Mouse (Mus musculus): ENCODE data around the gene Pgap3. TPM values are rescaled to one million over a fixed set of nuclear protein-coding genes. Genes with fewer than 3 reads are reported as not detected.
A peak's percentile ranks its signal among the peaks of the same experiment; 100 is the strongest.

Pgap3 gene
- polyA plus RNA-seq, 1 experiment = 13.2 TPM

DNA sequence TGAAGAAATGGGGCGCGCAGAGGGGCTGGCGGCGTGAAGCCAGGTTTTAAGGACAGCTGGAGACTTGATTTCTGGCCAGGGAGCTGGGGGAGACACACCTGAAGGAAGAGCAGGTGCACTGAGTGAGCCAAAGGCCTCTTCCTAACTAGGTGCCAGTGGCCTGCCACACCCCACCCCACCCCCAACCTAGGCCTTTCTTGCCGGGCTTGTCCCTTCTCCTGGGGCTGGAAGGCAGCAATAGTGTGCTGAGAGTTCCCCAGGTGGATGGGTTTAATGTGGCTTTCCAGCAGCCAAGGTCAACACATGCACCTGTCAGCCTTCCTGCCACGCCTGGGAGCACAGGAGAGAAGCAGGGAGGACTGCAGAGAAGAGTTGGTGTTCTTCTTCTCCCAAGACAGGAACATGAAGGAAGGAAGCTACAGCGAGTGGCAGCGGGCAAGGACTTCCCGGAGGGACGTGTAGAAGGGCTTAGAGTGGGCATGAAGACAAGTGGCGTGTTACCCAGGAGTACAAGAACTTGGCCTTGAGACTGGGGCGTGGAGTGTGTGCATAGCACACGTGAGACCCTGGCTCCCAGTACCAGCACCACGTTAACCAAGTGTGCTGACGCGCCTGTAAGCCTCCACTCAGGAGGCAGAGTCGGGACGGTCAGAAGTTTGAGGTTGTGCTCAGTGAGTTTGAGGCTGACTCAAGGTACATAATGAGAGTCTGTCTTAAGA lies 47.9 kb downstream of the Pgap3 start:
- peaks cover 6% of the 10 kb centered on the region for H3K4me1 ChIP-seq (ENCODE audit: control insufficient read depth, insufficient read depth, low read length)
- DNase-seq = no peak
- no peak overlapping the region for H3K4me3 ChIP-seq (replicated peaks; ENCODE audit: insufficient read depth, low read depth, low read length)
- no peaks in the 10 kb centered on the region for H3K27me3 ChIP-seq (ENCODE audit: control insufficient read depth, insufficient read depth, low read length)
- WGBS = 75% methylated on average over 18 of the region's 18 CpGs
- TF ChIP-seq POLR2A (IDR thresholded peaks at IDR 0.05; ENCODE audit: borderline replicate concordance, insufficient read depth, low read length) (no peak), CTCF (IDR thresholded peaks at IDR 0.05; ENCODE audit: borderline replicate concordance, insufficient read depth, low read depth, low read length) (no peak)
- no peak overlapping the region for H3K27ac ChIP-seq (ENCODE audit: insufficient read depth, low read length)

- DNase-seq = no peak
- TF ChIP-seq POLR2A (IDR thresholded peaks at IDR 0.05; ENCODE audit: borderline replicate concordance, insufficient read depth, low read length) (no peak), CTCF (IDR thresholded peaks at IDR 0.05; ENCODE audit: borderline replicate concordance, insufficient read depth, low read depth, low read length) (no peak)
- WGBS = 26% methylated on average over 9 of the region's 9 CpGs
- peak overlapping the region; percentile 81 for H3K4me3 ChIP-seq (replicated peaks; ENCODE audit: insufficient read depth, low read depth, low read length)
- H3K27ac ChIP-seq (ENCODE audit: insufficient read depth, low read length) = no peak overlapping the region
- H3K27me3 ChIP-seq (ENCODE audit: control insufficient read depth, insufficient read depth, low read length) = no peaks in the 10 kb centered on the region
- peaks cover 14% of the 10 kb centered on the region for H3K4me1 ChIP-seq (ENCODE audit: control insufficient read depth, insufficient read depth, low read length)
These were observed 51.0 kb downstream of the Pgap3 start for GRCm38 (mm10) chr11:98349308-98349707.

- TF ChIP-seq CTCF (IDR thresholded peaks at IDR 0.05; ENCODE audit: borderline replicate concordance, insufficient read depth, low read depth, low read length) = no peak
- TF ChIP-seq POLR2A (IDR thresholded peaks at IDR 0.05; ENCODE audit: borderline replicate concordance, insufficient read depth, low read length) = no peak
- DNase-seq = peak; percentile 82 to 83
- H3K27me3 ChIP-seq (ENCODE audit: control insufficient read depth, insufficient read depth, low read length) = no peaks in the 10 kb centered on the region
- H3K4me1 ChIP-seq (ENCODE audit: control insufficient read depth, insufficient read depth, low read length) = peaks cover 14% of the 10 kb centered on the region
- under 1% methylated on average over 55 of the region's 55 CpGs for WGBS
- peak within 1 kb of the TSS; percentile 81 for H3K4me3 ChIP-seq (replicated peaks; ENCODE audit: insufficient read depth, low read depth, low read length)
- H3K27ac ChIP-seq (ENCODE audit: insufficient read depth, low read length) = peak within 1 kb of the TSS; percentile 22
These were observed 52.0 kb downstream of the Pgap3 start, which contains the start of gene Ppp1r1b for GRCm38 (mm10) chr11:98348083-98348961. Ppp1r1b (plus strand) TSS chr11:98348404.

DNA sequence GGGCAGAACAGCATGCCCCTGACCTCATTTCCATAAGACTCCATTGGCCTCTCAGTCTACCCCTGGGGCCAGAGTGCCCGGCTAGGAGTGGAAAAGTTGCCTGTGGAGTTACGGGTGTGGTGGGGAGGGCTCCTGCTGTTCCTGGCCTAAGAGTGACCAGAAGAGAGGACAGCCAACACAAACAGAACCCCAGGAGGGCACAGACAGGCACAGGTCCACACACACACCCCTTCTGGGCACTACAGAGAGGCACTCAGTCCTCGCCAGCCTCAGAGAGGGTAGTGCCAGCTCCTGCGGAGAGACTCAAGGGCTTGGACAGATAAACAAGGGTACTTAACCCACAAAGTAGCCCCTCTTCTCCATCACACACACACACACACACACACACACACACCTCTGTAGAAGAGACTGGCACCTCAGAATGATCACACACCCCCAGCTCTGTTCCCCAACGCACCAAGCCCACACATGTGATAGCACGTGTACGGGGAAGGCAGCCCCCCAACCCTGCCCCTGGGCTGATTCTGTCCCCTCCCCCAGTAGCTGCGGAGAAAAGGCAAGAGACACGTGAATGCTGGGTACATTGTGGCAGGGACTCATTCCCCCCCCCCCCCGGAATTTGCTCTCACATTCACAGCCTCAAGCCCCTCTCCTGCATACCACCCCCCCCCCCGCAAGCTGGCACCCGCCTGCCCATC lies 52.8 kb downstream of the Pgap3 start:
- no peak for TF ChIP-seq POLR2A (IDR thresholded peaks at IDR 0.05; ENCODE audit: borderline replicate concordance, insufficient read depth, low read length)
- TF ChIP-seq CTCF (IDR thresholded peaks at IDR 0.05; ENCODE audit: borderline replicate concordance, insufficient read depth, low read depth, low read length) = no peak
- no peaks in the 10 kb centered on the region for H3K27me3 ChIP-seq (ENCODE audit: control insufficient read depth, insufficient read depth, low read length)
- peak; percentile 57 to 66 for DNase-seq
- WGBS = 5% methylated on average over 12 of the region's 12 CpGs
- peaks cover 17% of the 10 kb centered on the region for H3K4me1 ChIP-seq (ENCODE audit: control insufficient read depth, insufficient read depth, low read length)
- H3K27ac ChIP-seq (ENCODE audit: insufficient read depth, low read length) = no peak overlapping the region
- H3K4me3 ChIP-seq (replicated peaks; ENCODE audit: insufficient read depth, low read depth, low read length) = peak overlapping the region; percentile 81

- Histone ChIP-seq H3K4me3 (replicated peaks; ENCODE audit: insufficient read depth, low read depth, low read length) (no peak overlapping the region), H3K4me1 (ENCODE audit: control insufficient read depth, insufficient read depth, low read length) (peaks cover 17% of the 10 kb centered on the region), H3K27me3 (ENCODE audit: control insufficient read depth, insufficient read depth, low read length) (no peaks in the 10 kb centered on the region), H3K27ac (ENCODE audit: insufficient read depth, low read length) (no peak overlapping the region)
- DNase-seq = no peak
- TF ChIP-seq CTCF (IDR thresholded peaks at IDR 0.05; ENCODE audit: borderline replicate concordance, insufficient read depth, low read depth, low read length) (no peak), POLR2A (IDR thresholded peaks at IDR 0.05; ENCODE audit: borderline replicate concordance, insufficient read depth, low read length) (no peak)
- WGBS = 45% methylated on average over 9 of the region's 9 CpGs
These were observed 54.1 kb downstream of the Pgap3 start for GRCm38 (mm10) chr11:98346168-98346567.

GRCm38 (mm10) chr11:98345253-98345652 lies 55.0 kb downstream of the Pgap3 start:
- H3K4me3 ChIP-seq (replicated peaks; ENCODE audit: insufficient read depth, low read depth, low read length) = no peak overlapping the region
- peaks cover 17% of the 10 kb centered on the region for H3K4me1 ChIP-seq (ENCODE audit: control insufficient read depth, insufficient read depth, low read length)
- under 1% methylated on average over 14 of the region's 14 CpGs for WGBS
- no peak overlapping the region for H3K27ac ChIP-seq (ENCODE audit: insufficient read depth, low read length)
- peak; percentile 92 for TF ChIP-seq CTCF (IDR thresholded peaks at IDR 0.05; ENCODE audit: borderline replicate concordance, insufficient read depth, low read depth, low read length)
- TF ChIP-seq POLR2A (IDR thresholded peaks at IDR 0.05; ENCODE audit: borderline replicate concordance, insufficient read depth, low read length) = no peak
- H3K27me3 ChIP-seq (ENCODE audit: control insufficient read depth, insufficient read depth, low read length) = no peaks in the 10 kb centered on the region
- DNase-seq = peak; percentile 85 to 95
